Mouse (Mus musculus) erythroblast, embryonic 14.5 days (primary cell): Measurements from ENCODE around the gene Tmem88.

Experiments used
- GATA1 ChIP-seq: IDR thresholded peaks from 2 replicates; pipeline ENCODE4 v1.6.1; 2012; ENCODE audit warnings: low read length, inconsistent platforms, mixed read lengths
- TAL1 ChIP-seq: IDR thresholded peaks from 3 replicates; pipeline ENCODE4 v1.6.1; 2012; ENCODE audit warnings: low read length, inconsistent platforms, mixed read lengths

GRCm38 (mm10) chr11:69406867-69407723 is 9.1 kb upstream of the Tmem88 start:
- TF ChIP-seq TAL1, result no peak
- TF ChIP-seq GATA1, result no peak
